In genomic region chr2:157278717-157279415, GRCm38 (mm10) we compare ENCODE assay signal across 8 mouse cellular contexts. TPM values are rescaled to one million over a fixed set of nuclear protein-coding genes. Genes with fewer than 3 reads are reported as not detected.
A peak's percentile ranks its signal among the peaks of the same experiment; 100 is the strongest.
DNase-seq lines count a peak whose midpoint lies in the region; ATAC-seq and TF ChIP-seq lines count a peak whose summit lies in the region.

Gene Rpn2, plus strand, starts transcription at chr2:157279017.

- no peak for TF ChIP-seq CTCF in bone marrow, adult 2 months (IDR thresholded peaks at IDR 0.05; ENCODE audit: control insufficient read depth, insufficient read depth, low read length)
- TF ChIP-seq CTCF in midbrain, postnatal 0 days (IDR thresholded peaks at IDR 0.05): 0 out of 2 replicates have a peak, but pooled peaks have one; percentile 17

- WGBS in bone marrow, adult 2 months: under 1% methylated on average over 64 of the region's 64 CpGs
- under 1% methylated on average over 64 of the region's 64 CpGs for WGBS in embryonic facial prominence, embryonic 15.5 days
- under 1% methylated on average over 62 of the region's 64 CpGs for WGBS in limb, embryonic 14.5 days
- 1% methylated on average over 55 of the region's 64 CpGs for WGBS in midbrain, postnatal 0 days

- H3K27ac ChIP-seq in bone marrow, adult 2 months (ENCODE audit: control insufficient read depth, insufficient read depth, low read depth, low read length, poor library complexity): peak within 1 kb of the TSS; percentile 98
- peak within 1 kb of the TSS; percentile 97 for H3K27ac ChIP-seq in embryonic facial prominence, embryonic 15.5 days (replicated peaks)
- peak within 1 kb of the TSS; percentile 96 for H3K27ac ChIP-seq in limb, embryonic 14.5 days (replicated peaks; ENCODE audit: low read depth, low read length)
- H3K27ac ChIP-seq in midbrain, postnatal 0 days (ENCODE audit: low read depth, low read length): peak within 1 kb of the TSS; percentile 91

- no peaks in the 10 kb centered on the region for H3K9me3 ChIP-seq in embryonic facial prominence, embryonic 15.5 days (replicated peaks)
- H3K9me3 ChIP-seq in limb, embryonic 14.5 days (ENCODE audit: control insufficient read depth, low read length): no peaks in the 10 kb centered on the region
- H3K9me3 ChIP-seq in midbrain, postnatal 0 days (ENCODE audit: low read length): no peaks in the 10 kb centered on the region

- DNase-seq in 416B (ENCODE audit: low read depth): peak; percentile 94
- peak; percentile 96 for DNase-seq in heart, adult 8-10 months (ENCODE audit: low spot score)
- peak; percentile 95 for DNase-seq in kidney, adult 9 months
- peak; percentile 97 for DNase-seq in limb, embryonic 14.5 days (ENCODE audit: low spot score)
- DNase-seq in midbrain, postnatal 0 days (ENCODE audit: low spot score): peak; percentile 97
- DNase-seq in spleen, postnatal 14 days (ENCODE audit: low spot score in 2 of 2): peak; percentile 94 to 96

- peak within 1 kb of the TSS; percentile 56 for H3K4me2 ChIP-seq in embryonic facial prominence, embryonic 15.5 days (replicated peaks)
- peak within 1 kb of the TSS; percentile 55 for H3K4me2 ChIP-seq in limb, embryonic 14.5 days (replicated peaks; ENCODE audit: low read depth, low read length, severe bottlenecking)
- H3K4me2 ChIP-seq in midbrain, postnatal 0 days (ENCODE audit: low read depth, low read length, poor library complexity, severe bottlenecking): peak within 1 kb of the TSS; percentile 66

- H3K4me3 ChIP-seq in bone marrow, adult 2 months (replicated peaks; ENCODE audit: control insufficient read depth, low read depth, low read length): peak within 1 kb of the TSS; percentile 92
- peak within 1 kb of the TSS; percentile 100 for H3K4me3 ChIP-seq in embryonic facial prominence, embryonic 15.5 days (replicated peaks)
- H3K4me3 ChIP-seq in limb, embryonic 14.5 days (replicated peaks; ENCODE audit: low read length): peak within 1 kb of the TSS; percentile 98
- peak within 1 kb of the TSS; percentile 95 for H3K4me3 ChIP-seq in midbrain, postnatal 0 days (ENCODE audit: low read depth, low read length)

- peak; percentile 62; the same call in 1 of the 2 replicates for TF ChIP-seq POLR2A in bone marrow, adult 2 months (IDR thresholded peaks at IDR 0.05; ENCODE audit: borderline replicate concordance, control insufficient read depth, low read depth, low read length)
- TF ChIP-seq POLR2A in limb, embryonic 14.5 days (IDR thresholded peaks at IDR 0.05; ENCODE audit: borderline replicate concordance, extremely low read depth, insufficient read depth, insufficient read length): peak; percentile 67; the same call in 1 of the 2 replicates

- peaks cover 14% of the 10 kb centered on the region; the same call in 1 of the 2 replicates for H3K36me3 ChIP-seq in embryonic facial prominence, embryonic 15.5 days
- H3K36me3 ChIP-seq in limb, embryonic 14.5 days (ENCODE audit: control insufficient read depth, insufficient read depth, low read length): peaks cover 18% of the 10 kb centered on the region
- H3K36me3 ChIP-seq in midbrain, postnatal 0 days (ENCODE audit: insufficient read depth, low read length): peaks cover 5% of the 10 kb centered on the region; the same call in 1 of the 2 replicates

- ATAC-seq in embryonic facial prominence, embryonic 15.5 days (ENCODE audit: insufficient number of reproducible peaks, low FRiP score, low TSS enrichment, low read depth): peak; percentile 100
- ATAC-seq in limb, embryonic 14.5 days (ENCODE audit: low FRiP score, low read depth): peak; percentile 100
- ATAC-seq in midbrain, postnatal 0 days (ENCODE audit: low FRiP score): peak; percentile 99

- peaks cover 3% of the 10 kb centered on the region for H3K4me1 ChIP-seq in bone marrow, adult 2 months (ENCODE audit: control insufficient read depth, insufficient read depth, low read length)
- H3K4me1 ChIP-seq in embryonic facial prominence, embryonic 15.5 days: peaks cover 19% of the 10 kb centered on the region
- H3K4me1 ChIP-seq in limb, embryonic 14.5 days (ENCODE audit: control insufficient read depth, insufficient read depth, low read length): peaks cover 16% of the 10 kb centered on the region
- H3K4me1 ChIP-seq in midbrain, postnatal 0 days (ENCODE audit: insufficient read depth, low read length): peaks cover 11% of the 10 kb centered on the region

- H3K27me3 ChIP-seq in embryonic facial prominence, embryonic 15.5 days: no peaks in the 10 kb centered on the region
- no peaks in the 10 kb centered on the region for H3K27me3 ChIP-seq in limb, embryonic 14.5 days (ENCODE audit: control insufficient read depth, insufficient read depth, low read length)
- H3K27me3 ChIP-seq in midbrain, postnatal 0 days (ENCODE audit: insufficient read depth, low read length): no peaks in the 10 kb centered on the region

- H3K9ac ChIP-seq in embryonic facial prominence, embryonic 15.5 days: peak within 1 kb of the TSS; percentile 95
- H3K9ac ChIP-seq in limb, embryonic 14.5 days (ENCODE audit: low read depth, low read length, severe bottlenecking): peak within 1 kb of the TSS; percentile 96
- peak within 1 kb of the TSS; percentile 87 for H3K9ac ChIP-seq in midbrain, postnatal 0 days (replicated peaks; ENCODE audit: low read length, poor library complexity, severe bottlenecking)

RNA-seq across cellular contexts. Expression of gene Rpn2, which starts in this region (rescaled TPM):
- polyA plus RNA-seq in bone marrow, adult 2 months (2011; ENCODE audit: insufficient read depth, insufficient read length, low replicate concordance, missing spikeins): 76.1 and 97.0 TPM in 2 replicates
- 303 and 311 TPM in 2 replicates for polyA plus RNA-seq in embryonic facial prominence, embryonic 15.5 days (2015; fragmentation: Nextera tagmentation; extraction: Ambion mirVana)
- 100 to 1,000 TPM in 2 of 4 experiments, 10 to 100 TPM in 2; 99.4 to 106 (median 101) TPM for total RNA-seq in heart, adult 8-10 months (2022)
- polyA plus RNA-seq in limb, embryonic 14.5 days (2012; rRNA removed): 329 and 384 TPM in 2 replicates
- 307 and 315 TPM in 2 replicates for polyA plus RNA-seq in limb, embryonic 14.5 days (2014; fragmentation: Nextera tagmentation; extraction: Ambion mirVana)
- total RNA-seq in midbrain, postnatal 0 days (2014; rRNA removed): 233 and 242 TPM in 2 replicates
- 193 and 204 TPM in 2 replicates for polyA plus RNA-seq in midbrain, postnatal 0 days (2015; fragmentation: Nextera tagmentation; extraction: Ambion mirVana)

Comparison
In these comparisons a context has a peak if more than half of its experiments do, and no peak if none do; other contexts are left out.
1. Peak in every context shown above with its lines: DNase-seq, ATAC-seq, H3K4me3 ChIP-seq and H3K27ac ChIP-seq.